Mouse (Mus musculus): ENCODE measurements around the gene Olfr1404. TPM values are rescaled to one million over a fixed set of nuclear protein-coding genes. Genes with fewer than 3 reads are reported as not detected.

Olfr1404 gene
- polyA plus RNA-seq, 1 experiment from 2014 or later: not detected

Other genes starting within 250 kb of the Olfr1404 start
- not detected in 2 replicates for gene Olfr1408, start 75.0 kb upstream of the Olfr1404 start, polyA plus RNA-seq (2015; fragmentation: Nextera tagmentation; extraction: Ambion mirVana)
- gene Olfr1406, start 21.8 kb upstream of the Olfr1404 start, polyA plus RNA-seq (2015; fragmentation: Nextera tagmentation; extraction: Ambion mirVana): not detected in 2 replicates
- gene Olfr218, start 14.6 kb upstream of the Olfr1404 start, polyA plus RNA-seq (2015; fragmentation: Nextera tagmentation; extraction: Ambion mirVana): not detected in 2 replicates
- gene Fcer1a, start 14.8 kb downstream of the Olfr1404 start, polyA plus RNA-seq (2015; fragmentation: Nextera tagmentation; extraction: Ambion mirVana): not detected in 2 replicates
- gene Olfr418, start 53.6 kb downstream of the Olfr1404 start, polyA plus RNA-seq (2015; fragmentation: Nextera tagmentation; extraction: Ambion mirVana): not detected in 2 replicates
- gene Mptx2, start 65.4 kb downstream of the Olfr1404 start, polyA plus RNA-seq (2015; fragmentation: Nextera tagmentation; extraction: Ambion mirVana): not detected in 2 replicates
- 15.1 and 16.8 TPM in 2 replicates for gene Ackr1, start 121.4 kb downstream of the Olfr1404 start, polyA plus RNA-seq (2015; fragmentation: Nextera tagmentation; extraction: Ambion mirVana)
- 1.9 and 2.1 TPM in 2 replicates for gene Aim2, start 138.5 kb downstream of the Olfr1404 start, polyA plus RNA-seq (2015; fragmentation: Nextera tagmentation; extraction: Ambion mirVana)
- 50.0 and 52.9 TPM in 2 replicates for gene Cadm3, start 155.3 kb downstream of the Olfr1404 start, polyA plus RNA-seq (2015; fragmentation: Nextera tagmentation; extraction: Ambion mirVana)